Mouse (Mus musculus) thymus, postnatal 10 days (tissue): Measurements from ENCODE around the gene Carmil2.

Experiments used
- DNase-seq, 2 experiments: peaks; one replicate each; pipeline ENCODE4 v3.0.0; 2021; ENCODE audit warnings: low spot score in 2 of 2

Gene Carmil2

GRCm38 (mm10) chr8:105722861-105723260, 36.8 kb downstream of the Carmil2 start:
- DNase-seq = no peak

GRCm38 (mm10) chr8:105725726-105726125, 39.7 kb downstream of the Carmil2 start:
- DNase-seq = no peak

DNA sequence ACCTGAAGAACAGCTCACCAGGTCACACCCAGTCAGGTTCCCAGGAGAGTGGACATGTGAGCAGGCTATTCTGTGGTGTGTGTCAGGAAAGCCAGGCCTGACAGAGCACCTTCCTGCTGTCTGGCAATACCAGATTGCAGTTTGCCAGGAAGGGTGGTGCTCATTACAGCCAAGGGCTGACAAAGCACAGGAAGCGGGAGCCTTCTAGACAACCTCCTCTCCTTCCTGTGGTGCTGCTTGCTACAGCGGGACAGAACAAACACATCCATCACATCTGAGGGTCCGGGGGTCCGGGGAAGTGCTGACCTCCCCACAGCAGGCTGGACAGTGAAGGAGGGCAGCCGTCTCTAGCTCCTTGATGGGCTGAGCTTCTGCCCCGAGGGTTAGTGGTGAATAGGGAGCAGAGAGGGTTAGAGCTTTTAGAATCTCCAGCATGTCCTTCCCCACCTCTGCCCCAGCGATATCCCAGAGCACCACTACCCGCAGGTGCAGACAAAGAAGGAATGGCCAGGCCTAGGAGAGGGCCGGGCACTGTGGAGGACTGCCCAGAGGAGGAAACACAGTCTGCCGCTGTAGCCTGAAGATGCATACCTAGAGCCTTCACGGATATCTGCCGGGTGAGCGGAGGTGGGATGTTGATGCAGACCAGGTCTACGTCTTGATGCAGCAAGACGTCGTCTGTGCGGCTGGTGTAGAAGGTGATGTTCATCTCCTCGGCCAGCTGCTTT, 41.5 kb downstream of the Carmil2 start:
- no peak for DNase-seq

DNA sequence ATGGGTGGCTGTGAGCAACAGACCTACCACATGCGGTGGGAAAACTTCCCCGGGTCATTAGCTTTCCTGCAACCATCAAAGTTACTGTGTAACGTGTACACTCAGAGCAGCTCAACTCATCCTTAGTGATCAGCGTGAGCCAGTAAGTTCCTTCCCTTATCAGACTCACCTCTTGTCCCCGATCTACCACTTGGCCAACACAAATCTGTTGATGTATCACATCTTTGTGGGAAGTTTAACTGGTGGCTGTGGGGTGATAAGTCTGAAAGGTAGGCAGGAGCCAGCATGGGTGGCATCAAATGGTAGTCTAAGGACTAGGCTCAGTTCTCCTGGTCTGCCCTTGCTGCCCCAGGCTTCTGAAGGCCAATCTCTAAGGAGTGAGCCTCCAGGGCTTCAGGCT, 46.1 kb downstream of the Carmil2 start:
- DNase-seq = no peak

DNA sequence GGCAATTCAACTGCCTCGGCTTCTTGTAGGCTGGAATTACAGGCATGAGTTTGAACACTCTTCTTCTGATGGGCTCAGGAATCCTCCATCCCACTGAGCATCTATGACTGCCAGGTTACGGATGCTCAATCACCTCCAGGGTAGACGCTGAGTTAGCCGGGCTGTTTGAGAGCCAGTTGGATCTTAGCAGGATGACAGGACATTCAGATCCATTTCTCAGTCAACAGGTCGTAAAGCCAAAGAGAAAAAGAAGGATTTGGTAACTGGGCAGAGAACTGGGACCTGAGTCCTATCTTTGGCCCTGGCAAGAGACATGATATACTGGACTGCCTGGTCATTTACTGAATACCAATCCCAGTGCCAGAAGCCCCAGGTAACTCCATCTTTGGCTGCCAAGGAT, 53.1 kb downstream of the Carmil2 start:
- no peak for DNase-seq

DNA sequence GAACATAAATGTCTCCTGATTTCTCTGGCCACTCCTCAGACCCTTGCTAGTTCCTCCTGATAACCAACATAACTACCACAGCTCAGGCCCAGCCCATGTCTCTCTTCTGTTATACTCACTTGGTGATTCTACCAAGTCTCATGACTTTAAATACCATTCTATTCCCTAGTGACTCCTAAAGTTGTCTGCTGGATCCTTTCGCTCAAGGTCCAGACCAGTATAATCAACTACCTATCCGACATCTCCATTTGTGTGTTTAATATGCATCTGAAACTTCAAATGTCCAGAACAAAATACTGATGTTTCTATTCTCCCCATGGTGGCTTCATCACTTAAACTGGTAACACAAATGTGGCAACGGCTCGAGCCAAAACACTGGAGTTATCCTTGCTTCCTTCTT, 57.2 kb downstream of the Carmil2 start:
- no peak for DNase-seq
